Mouse (Mus musculus): ENCODE results near the gene Rpp21. TPM values are rescaled to one million over a fixed set of nuclear protein-coding genes. Genes with fewer than 3 reads are reported as not detected.
A peak's percentile ranks its signal among the peaks of the same experiment; 100 is the strongest.

Gene Rpp21
- 32.9 and 39.8 TPM in 2 replicates for total RNA-seq (2017)

GRCm38 (mm10) chr17:36257969-36258368 is at the start of gene Rpp21:
TSS of gene Rpp21 (minus strand) at chr17:36258069.
- ATAC-seq (replicated peaks in 1 of 2; ENCODE audit: insufficient read depth in 1 of 2, low FRiP score in 2 of 2, low TSS enrichment in 1 of 2, low read depth in 1 of 2, poor library complexity in 2 of 2, severe bottlenecking in 2 of 2): no peak

GRCm38 (mm10) chr17:36286390-36286789 is 28.5 kb upstream of the Rpp21 start, which contains the start of gene H2-M10.2:
TSS of gene H2-M10.2 (minus strand) at chr17:36286490.
- no peak for ATAC-seq (replicated peaks in 1 of 2; ENCODE audit: insufficient read depth in 1 of 2, low FRiP score in 2 of 2, low TSS enrichment in 1 of 2, low read depth in 1 of 2, poor library complexity in 2 of 2, severe bottlenecking in 2 of 2)

GRCm38 (mm10) chr17:36281521-36282245 is 23.8 kb upstream of the Rpp21 start:
- no peak for ATAC-seq (replicated peaks in 1 of 2; ENCODE audit: insufficient read depth in 1 of 2, low FRiP score in 2 of 2, low TSS enrichment in 1 of 2, low read depth in 1 of 2, poor library complexity in 2 of 2, severe bottlenecking in 2 of 2)

- ATAC-seq (replicated peaks in 1 of 2; ENCODE audit: insufficient read depth in 1 of 2, low FRiP score in 2 of 2, low TSS enrichment in 1 of 2, low read depth in 1 of 2, poor library complexity in 2 of 2, severe bottlenecking in 2 of 2): no peak
Observed at GRCm38 (mm10) chr17:36274776-36275175, 16.9 kb upstream of the Rpp21 start.

GRCm38 (mm10) chr17:36273796-36274195 is 15.9 kb upstream of the Rpp21 start:
- no peak for ATAC-seq (replicated peaks in 1 of 2; ENCODE audit: insufficient read depth in 1 of 2, low FRiP score in 2 of 2, low TSS enrichment in 1 of 2, low read depth in 1 of 2, poor library complexity in 2 of 2, severe bottlenecking in 2 of 2)

GRCm38 (mm10) chr17:36272643-36273366 is 14.9 kb upstream of the Rpp21 start:
- no peak for ATAC-seq (replicated peaks in 1 of 2; ENCODE audit: insufficient read depth in 1 of 2, low FRiP score in 2 of 2, low TSS enrichment in 1 of 2, low read depth in 1 of 2, poor library complexity in 2 of 2, severe bottlenecking in 2 of 2)

- ATAC-seq (replicated peaks in 1 of 2; ENCODE audit: insufficient read depth in 1 of 2, low FRiP score in 2 of 2, low TSS enrichment in 1 of 2, low read depth in 1 of 2, poor library complexity in 2 of 2, severe bottlenecking in 2 of 2): peak; percentile 78 to 81
Observed at GRCm38 (mm10) chr17:36271586-36272256, 13.9 kb upstream of the Rpp21 start, which contains the start of gene Trim39. TSS of gene Trim39 (minus strand) at chr17:36272247.

- peak; percentile 68 to 74 for ATAC-seq (replicated peaks in 1 of 2; ENCODE audit: insufficient read depth in 1 of 2, low FRiP score in 2 of 2, low TSS enrichment in 1 of 2, low read depth in 1 of 2, poor library complexity in 2 of 2, severe bottlenecking in 2 of 2)
Observed at GRCm38 (mm10) chr17:36270956-36271585, 13.2 kb upstream of the Rpp21 start.

GRCm38 (mm10) chr17:36265834-36266233 is 8.0 kb upstream of the Rpp21 start:
- peak; percentile 43 to 57 for ATAC-seq (replicated peaks in 1 of 2; ENCODE audit: insufficient read depth in 1 of 2, low FRiP score in 2 of 2, low TSS enrichment in 1 of 2, low read depth in 1 of 2, poor library complexity in 2 of 2, severe bottlenecking in 2 of 2)

- ATAC-seq (replicated peaks in 1 of 2; ENCODE audit: insufficient read depth in 1 of 2, low FRiP score in 2 of 2, low TSS enrichment in 1 of 2, low read depth in 1 of 2, poor library complexity in 2 of 2, severe bottlenecking in 2 of 2): no peak
Observed at GRCm38 (mm10) chr17:36264273-36264925, 6.5 kb upstream of the Rpp21 start.

GRCm38 (mm10) chr17:36261511-36262166 is 3.8 kb upstream of the Rpp21 start:
- peak; percentile 46 to 52; a peak in 2 of 4 replicates for ATAC-seq (replicated peaks in 1 of 2; ENCODE audit: insufficient read depth in 1 of 2, low FRiP score in 2 of 2, low TSS enrichment in 1 of 2, low read depth in 1 of 2, poor library complexity in 2 of 2, severe bottlenecking in 2 of 2)

GRCm38 (mm10) chr17:36257241-36257947 is 475 bp downstream of the Rpp21 start:
- ATAC-seq (replicated peaks in 1 of 2; ENCODE audit: insufficient read depth in 1 of 2, low FRiP score in 2 of 2, low TSS enrichment in 1 of 2, low read depth in 1 of 2, poor library complexity in 2 of 2, severe bottlenecking in 2 of 2): peak; percentile 63 to 78

DNA sequence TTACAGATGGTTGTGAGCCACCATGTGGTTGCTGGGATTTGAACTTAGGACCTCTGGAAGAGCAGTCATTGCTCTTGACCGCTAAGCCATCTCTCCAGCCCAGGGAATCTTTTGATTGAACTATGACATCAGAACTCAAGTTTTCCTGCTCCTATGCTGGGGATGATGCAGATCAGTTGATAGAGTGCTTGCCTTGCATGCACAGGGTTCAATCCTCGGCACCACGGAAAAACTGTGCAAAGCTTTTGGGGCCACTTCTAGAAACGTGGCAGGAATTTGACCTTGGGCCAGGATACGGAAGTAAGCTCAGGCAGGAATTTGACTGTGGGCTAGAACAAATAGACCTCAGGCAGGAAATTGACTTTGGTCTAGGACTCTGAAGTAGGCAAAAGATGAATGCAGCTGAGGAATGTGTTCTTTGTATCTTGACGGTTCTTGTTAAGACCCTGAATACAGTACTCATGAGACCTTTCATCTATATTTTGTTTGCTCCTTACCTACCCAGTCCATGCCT is 4.7 kb downstream of the Rpp21 start:
- no peak for ATAC-seq (replicated peaks in 1 of 2; ENCODE audit: insufficient read depth in 1 of 2, low FRiP score in 2 of 2, low TSS enrichment in 1 of 2, low read depth in 1 of 2, poor library complexity in 2 of 2, severe bottlenecking in 2 of 2)

- ATAC-seq (replicated peaks in 1 of 2; ENCODE audit: insufficient read depth in 1 of 2, low FRiP score in 2 of 2, low TSS enrichment in 1 of 2, low read depth in 1 of 2, poor library complexity in 2 of 2, severe bottlenecking in 2 of 2): peak; percentile 82 to 86
Observed at GRCm38 (mm10) chr17:36252250-36252876, 5.5 kb downstream of the Rpp21 start.

GRCm38 (mm10) chr17:36248886-36249285 is 9.0 kb downstream of the Rpp21 start:
- ATAC-seq (replicated peaks in 1 of 2; ENCODE audit: insufficient read depth in 1 of 2, low FRiP score in 2 of 2, low TSS enrichment in 1 of 2, low read depth in 1 of 2, poor library complexity in 2 of 2, severe bottlenecking in 2 of 2): no peak

All from hematopoietic stem cell, adult 5-6 weeks (primary cell).